Mouse (Mus musculus) cerebellum, adult 8-10 months (tissue): ENCODE results near the gene Vps35l.

ENCODE experiments used
- DNase-seq: peaks from one replicate; pipeline ENCODE4 v3.0.0; 2022

The Vps35l gene

DNA sequence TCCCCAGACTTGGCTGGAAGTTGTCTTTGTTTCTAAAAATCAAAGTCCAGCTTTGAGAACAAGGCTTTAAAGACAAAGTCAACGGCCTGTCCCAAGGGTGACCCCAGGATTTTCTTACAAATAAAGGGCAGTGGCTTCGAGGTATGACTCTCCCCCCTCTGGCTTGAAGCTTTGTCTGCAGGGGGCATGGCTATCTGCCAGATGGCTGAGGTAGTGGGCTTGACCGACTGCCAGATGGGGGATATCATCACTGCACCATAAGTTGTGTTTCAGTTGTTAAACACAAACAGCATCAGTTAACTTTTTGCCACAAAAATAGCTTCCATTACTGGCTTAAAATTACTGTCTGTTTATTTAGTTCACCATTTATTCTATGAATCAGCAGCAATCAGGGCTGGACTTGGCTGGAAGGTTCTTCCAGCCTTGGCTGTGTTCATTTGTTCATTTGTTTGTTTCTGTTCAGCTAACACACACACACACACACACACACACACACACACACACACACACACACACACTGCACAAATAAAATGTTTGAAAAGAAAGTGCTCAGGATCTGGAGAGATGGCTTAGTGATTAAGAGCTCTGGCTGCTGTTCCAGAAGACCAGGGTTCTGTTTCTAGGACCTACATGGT lies 149.1 kb downstream of the Vps35l start:
- DNase-seq = no peak
